Mouse (Mus musculus): ENCODE measurements at regions not wholly inside any gene's neighbourhood (a gene's known extent, or its start where the extent isn't known, plus 50 kb on each side); places are given as distances from the start of the nearest gene placed in this dataset.

DNA sequence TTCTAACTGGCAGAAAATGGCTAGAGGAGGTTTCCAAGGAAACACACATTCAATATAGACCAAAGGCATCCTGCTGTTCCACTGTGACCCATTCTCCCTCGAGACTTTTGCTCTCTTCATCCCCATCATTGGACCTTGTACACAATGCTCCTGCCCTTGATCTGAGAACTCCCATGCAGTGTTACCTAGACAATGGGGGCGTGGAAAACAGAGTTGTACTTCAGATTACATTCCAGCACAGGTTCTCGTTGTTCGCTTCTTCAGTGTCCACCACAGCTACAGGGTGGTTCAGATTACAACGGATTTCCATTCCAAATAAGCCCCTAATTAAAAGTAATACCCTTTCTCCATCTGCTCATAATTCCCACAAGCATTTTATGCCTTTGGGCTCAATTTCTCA, 186.8 kb upstream of the Thbs1 start:
- TF ChIP-seq POLR2A (IDR thresholded peaks at IDR 0.05; ENCODE audit: extremely low read depth, insufficient read depth, low read length) (no peak), CTCF (IDR thresholded peaks at IDR 0.05; ENCODE audit: extremely low read depth, insufficient read depth, low read length) (no peak)
